Mouse (Mus musculus) forebrain, embryonic 14.5 days (tissue): ENCODE measurements around the gene Gtf2a1. TPM values are rescaled to one million over a fixed set of nuclear protein-coding genes. Genes with fewer than 3 reads are reported as not detected.

Source experiments
- ATAC-seq: fragments of 200-750 bp; cut with Nextera tagmentation; 2 replicates; pipeline ENCODE4 v1.8.0; 2017; ENCODE audit warnings: mild to moderate bottlenecking, moderate library complexity
- DNase-seq: peaks from one replicate; pipeline ENCODE4 v3.0.0-alpha.2; 2015; ENCODE audit warnings: low spot score
- H3K27ac ChIP-seq: fragments of 300-500 bp; sonication (generic); 2 replicates; pipeline ENCODE4 v1.5.1; 2014; ENCODE audit warnings: low read depth, mild to moderate bottlenecking, control low read depth, low read length, moderate library complexity
- H3K27me3 ChIP-seq: fragments of 300-500 bp; sonication (generic); replicated peaks from 2 replicates; pipeline ENCODE4 v1.6.1; 2014; ENCODE audit warnings: low read length, control low read depth, mixed read lengths; ENCODE audit not compliant: control insufficient read depth, insufficient read depth
- H3K36me3 ChIP-seq: fragments of 300-500 bp; sonication (generic); 2 replicates; pipeline ENCODE4 v1.6.1; 2014; ENCODE audit warnings: low read length, control low read depth; ENCODE audit not compliant: control insufficient read depth, insufficient read depth
- H3K4me1 ChIP-seq: fragments of 300-500 bp; sonication (generic); 2 replicates; pipeline ENCODE4 v1.6.1; 2014; ENCODE audit warnings: antibody characterized with exemption, low read length, control low read depth; ENCODE audit not compliant: control insufficient read depth, insufficient read depth
- H3K4me2 ChIP-seq: fragments of 300-500 bp; sonication (generic); 2 replicates; pipeline ENCODE4 v1.6.1; 2014; ENCODE audit warnings: mild to moderate bottlenecking, control low read depth, low read length
- H3K4me3 ChIP-seq: fragments of 300-500 bp; sonication (generic); 2 replicates; pipeline ENCODE4 v1.5.1; 2014; ENCODE audit warnings: low read depth, low read length, control low read depth
- H3K9ac ChIP-seq: fragments of 300-500 bp; sonication (generic); 2 replicates; pipeline ENCODE4 v1.6.1; 2014; ENCODE audit warnings: mild to moderate bottlenecking, low read length, control low read depth, moderate library complexity
- H3K9me3 ChIP-seq: fragments of 300-500 bp; sonication (generic); replicated peaks from 2 replicates; pipeline ENCODE4 v1.6.1; 2016; ENCODE audit warnings: low read length, control low read depth, mixed read lengths; ENCODE audit not compliant: control insufficient read depth
- WGBS: fragments of 180-500 bp; shearing (Covaris S2); extraction: QIAGEN DNeasy Blood & Tissue Kit; methylation state at CpG from one replicate; pipeline ENCODE4 v1.1.7; 2014; 5-methylcytosine and 5-hydroxymethylcytosine counted together
- polyA plus RNA-seq: library from polyadenylated mRNA; unstranded; fragments of >200 nt; fragmentation: Nextera tagmentation; extraction: Ambion mirVana; gene quantifications from 2 replicates; pipeline ENCODE4 v1.2.1, GENCODE M21; 2014

Gtf2a1 gene
- 50.7 and 50.8 TPM in 2 replicates for polyA plus RNA-seq

- Histone ChIP-seq H3K4me1 (peaks cover 14% of the 10 kb centered on the region), H3K4me3 (peak within 1 kb of the TSS; percentile 91), H3K9me3 (no peaks in the 10 kb centered on the region), H3K27me3 (no peaks in the 10 kb centered on the region), H3K27ac (peak within 1 kb of the TSS; percentile 100), H3K9ac (peak within 1 kb of the TSS; percentile 100), H3K4me2 (peak within 1 kb of the TSS; percentile 68), H3K36me3 (peaks cover 7% of the 10 kb centered on the region)
- under 1% methylated on average over 48 of the region's 99 CpGs for WGBS
- peak; percentile 86 for ATAC-seq
- peak; percentile 98 for DNase-seq
Observed at GRCm38 (mm10) chr12:91589847-91590690, at the start of gene Gtf2a1. Gtf2a1 (minus strand) TSS chr12:91590487.

DNA sequence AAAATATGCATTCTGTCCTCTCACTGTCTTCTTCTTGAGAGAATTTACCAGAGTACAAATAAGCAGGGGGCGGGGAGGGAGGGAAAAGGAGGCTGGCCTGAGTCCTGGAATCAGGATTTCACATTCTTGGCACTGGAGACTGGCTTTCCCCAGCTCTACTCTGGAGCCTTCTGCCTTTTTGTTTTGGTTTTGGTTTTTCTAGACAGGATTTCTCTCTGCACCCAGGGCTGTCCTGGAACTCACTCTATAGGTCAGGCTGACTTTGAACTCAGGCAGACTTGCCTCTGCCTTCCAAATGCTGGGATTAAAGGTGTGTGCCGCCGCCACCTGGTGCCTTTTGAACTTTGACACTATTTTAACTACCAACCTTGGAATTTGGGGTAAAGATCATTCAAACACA is 48.1 kb upstream of the Gtf2a1 start:
- 85% methylated on average over 3 of the region's 3 CpGs for WGBS
- no peak overlapping the region for H3K9ac ChIP-seq
- no peaks in the 10 kb centered on the region for H3K36me3 ChIP-seq
- DNase-seq (peak; percentile 49), ATAC-seq (no peak)
- H3K4me1 ChIP-seq, result peaks cover 16% of the 10 kb centered on the region
- H3K4me3 ChIP-seq, result no peak overlapping the region
- H3K4me2 ChIP-seq, result no peak overlapping the region
- H3K9me3 ChIP-seq, result no peaks in the 10 kb centered on the region
- no peak overlapping the region for H3K27ac ChIP-seq
- no peaks in the 10 kb centered on the region for H3K27me3 ChIP-seq

GRCm38 (mm10) chr12:91637136-91637909 is 47.0 kb upstream of the Gtf2a1 start:
- H3K36me3 ChIP-seq, result no peaks in the 10 kb centered on the region
- 79% methylated on average over 12 of the region's 12 CpGs for WGBS
- DNase-seq (no peak), ATAC-seq (no peak)
- H3K4me3 ChIP-seq, result no peak overlapping the region
- H3K27ac ChIP-seq, result no peak overlapping the region
- no peaks in the 10 kb centered on the region for H3K27me3 ChIP-seq
- H3K4me1 ChIP-seq, result peaks cover 10% of the 10 kb centered on the region
- H3K4me2 ChIP-seq, result no peak overlapping the region
- no peak overlapping the region for H3K9ac ChIP-seq
- no peaks in the 10 kb centered on the region for H3K9me3 ChIP-seq

DNA sequence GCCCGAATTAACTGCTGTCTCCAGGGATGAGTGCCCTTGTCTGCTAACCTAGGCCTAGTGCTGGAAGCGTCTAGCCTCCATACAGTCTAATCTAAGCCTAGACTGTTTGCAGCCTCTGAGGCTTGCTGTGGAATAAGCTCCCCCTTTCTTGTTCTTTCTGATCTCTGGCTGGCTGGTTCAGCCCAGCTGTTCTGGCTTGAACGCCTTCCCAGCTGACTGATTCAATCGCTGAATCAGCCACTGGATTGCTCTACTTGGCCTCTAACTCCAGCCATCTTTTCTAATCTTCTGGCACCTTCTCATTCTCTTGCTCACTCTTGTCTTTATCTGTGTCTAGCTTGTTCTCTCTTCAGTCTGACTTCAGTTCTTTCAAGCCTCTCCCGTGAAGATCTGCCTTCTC is 36.2 kb upstream of the Gtf2a1 start:
- no peaks in the 10 kb centered on the region for H3K27me3 ChIP-seq
- DNase-seq, result no peak
- no peak for ATAC-seq
- WGBS, result 72% methylated on average over 5 of the region's 5 CpGs
- no peaks in the 10 kb centered on the region for H3K36me3 ChIP-seq
- H3K4me1 ChIP-seq, result no peaks in the 10 kb centered on the region
- H3K9me3 ChIP-seq, result no peaks in the 10 kb centered on the region
- H3K27ac ChIP-seq, result no peak overlapping the region
- H3K9ac ChIP-seq, result no peak overlapping the region
- H3K4me2 ChIP-seq, result no peak overlapping the region
- H3K4me3 ChIP-seq, result no peak overlapping the region

DNA sequence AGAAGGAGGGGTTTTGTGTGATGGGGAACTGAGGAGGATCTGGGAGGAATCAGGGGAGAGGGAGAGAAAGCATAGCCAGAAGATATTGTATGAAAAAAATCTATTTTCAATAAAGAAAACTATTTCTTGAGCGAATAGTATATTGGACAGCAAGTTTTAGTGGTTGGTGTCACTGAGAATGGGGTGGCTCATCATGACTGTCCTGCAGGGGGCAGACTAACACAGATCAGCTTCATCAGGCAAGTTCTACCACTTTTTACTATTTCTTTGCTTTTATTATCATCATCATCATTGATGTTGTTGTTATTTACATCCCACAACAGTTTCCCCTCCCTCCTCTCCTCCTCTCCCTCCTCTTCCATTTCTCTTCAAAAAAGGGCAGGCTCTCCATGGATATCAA is 34.7 kb upstream of the Gtf2a1 start:
- no peak for ATAC-seq
- peak; percentile 18 for DNase-seq
- H3K36me3 ChIP-seq, result no peaks in the 10 kb centered on the region
- H3K4me1 ChIP-seq, result no peaks in the 10 kb centered on the region
- no peak overlapping the region for H3K27ac ChIP-seq
- H3K27me3 ChIP-seq, result no peaks in the 10 kb centered on the region
- no peak overlapping the region for H3K4me2 ChIP-seq
- H3K4me3 ChIP-seq, result no peak overlapping the region
- WGBS, result 83% methylated on average over 1 of the region's 1 CpGs
- H3K9me3 ChIP-seq, result no peaks in the 10 kb centered on the region
- H3K9ac ChIP-seq, result no peak overlapping the region

GRCm38 (mm10) chr12:91609425-91609824 is 19.1 kb upstream of the Gtf2a1 start:
- Histone ChIP-seq H3K27ac (no peak overlapping the region), H3K9ac (no peak overlapping the region), H3K4me3 (no peak overlapping the region), H3K27me3 (no peaks in the 10 kb centered on the region), H3K36me3 (no peaks in the 10 kb centered on the region), H3K4me1 (no peaks in the 10 kb centered on the region), H3K9me3 (no peaks in the 10 kb centered on the region), H3K4me2 (no peak overlapping the region)
- peak; percentile 42 for DNase-seq
- ATAC-seq, result no peak
- 57% methylated on average over 5 of the region's 5 CpGs for WGBS

- no peaks in the 10 kb centered on the region for H3K9me3 ChIP-seq
- no peak overlapping the region for H3K4me2 ChIP-seq
- no peak for ATAC-seq
- no peaks in the 10 kb centered on the region for H3K27me3 ChIP-seq
- no peak for DNase-seq
- H3K4me1 ChIP-seq, result no peaks in the 10 kb centered on the region
- WGBS, result 34% methylated on average over 7 of the region's 7 CpGs
- H3K27ac ChIP-seq, result no peak overlapping the region
- H3K36me3 ChIP-seq, result no peaks in the 10 kb centered on the region
- no peak overlapping the region for H3K9ac ChIP-seq
- no peak overlapping the region for H3K4me3 ChIP-seq
Observed at GRCm38 (mm10) chr12:91607678-91608077, 17.4 kb upstream of the Gtf2a1 start.

- no peaks in the 10 kb centered on the region for H3K36me3 ChIP-seq
- H3K27ac ChIP-seq, result no peak overlapping the region
- DNase-seq (no peak), ATAC-seq (no peak)
- no peak overlapping the region for H3K4me2 ChIP-seq
- WGBS, result 96% methylated on average over 13 of the region's 13 CpGs
- no peaks in the 10 kb centered on the region for H3K27me3 ChIP-seq
- H3K4me3 ChIP-seq, result no peak overlapping the region
- no peaks in the 10 kb centered on the region for H3K9me3 ChIP-seq
- H3K4me1 ChIP-seq, result no peaks in the 10 kb centered on the region
- no peak overlapping the region for H3K9ac ChIP-seq
Observed at GRCm38 (mm10) chr12:91606651-91607050, 16.4 kb upstream of the Gtf2a1 start.

DNA sequence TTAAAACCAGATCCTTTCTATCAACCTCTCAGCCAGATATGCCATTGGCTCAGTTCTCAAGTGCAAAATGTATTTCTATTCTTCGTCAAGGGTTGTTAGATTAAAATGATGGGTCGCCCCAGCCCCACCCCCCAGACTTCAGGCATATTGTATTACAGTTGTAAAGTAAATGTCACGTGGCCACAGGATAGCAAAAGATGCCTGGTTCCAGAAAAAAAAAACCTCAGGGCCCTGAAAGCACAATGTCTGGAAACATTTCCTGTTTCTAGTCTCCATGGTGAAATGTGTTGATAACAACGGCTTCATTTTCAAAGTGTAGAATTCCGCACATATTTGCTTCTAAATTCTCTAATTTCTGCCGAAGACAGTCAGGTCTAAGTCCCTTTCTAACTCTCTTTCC is 14.3 kb upstream of the Gtf2a1 start:
- H3K27ac ChIP-seq, result no peak overlapping the region
- H3K36me3 ChIP-seq, result no peaks in the 10 kb centered on the region
- no peaks in the 10 kb centered on the region for H3K27me3 ChIP-seq
- H3K4me3 ChIP-seq, result no peak overlapping the region
- H3K4me2 ChIP-seq, result no peak overlapping the region
- no peaks in the 10 kb centered on the region for H3K4me1 ChIP-seq
- no peak for DNase-seq
- no peaks in the 10 kb centered on the region for H3K9me3 ChIP-seq
- no peak overlapping the region for H3K9ac ChIP-seq
- 89% methylated on average over 6 of the region's 6 CpGs for WGBS
- ATAC-seq, result no peak
